Mouse (Mus musculus): ENCODE measurements at regions not wholly inside any gene's neighbourhood (a gene's known extent, or its start where the extent isn't known, plus 50 kb on each side); places are given as distances from the start of the nearest gene placed in this dataset.

- no peak for TF ChIP-seq CTCF (IDR thresholded peaks at IDR 0.05; ENCODE audit: low read depth, low read length)
- TF ChIP-seq GATA1 (IDR thresholded peaks at IDR 0.05; ENCODE audit: borderline replicate concordance, low read length): no peak
- no peak for TF ChIP-seq TAL1 (conservative IDR thresholded peaks at IDR 0.05; ENCODE audit: low read depth, low read length)
- no peak for TF ChIP-seq GATA2 (IDR thresholded peaks at IDR 0.05; ENCODE audit: borderline replicate concordance, low read depth, low read length)
These were observed 60.5 kb upstream of the Gls start for GRCm38 (mm10) chr1:52293393-52294099.
